Mouse (Mus musculus) brown adipose tissue, adult 24 weeks (tissue): ENCODE measurements around the gene Atf3. TPM values are rescaled to one million over a fixed set of nuclear protein-coding genes. Genes with fewer than 3 reads are reported as not detected.
A peak's percentile ranks its signal among the peaks of the same experiment; 100 is the strongest.

Experiments used
- H3K27ac ChIP-seq: fragments of 200-500 bp; replicated peaks from 2 replicates; pipeline ENCODE4 v1.5.1; 2012; ENCODE audit warnings: low read depth, mild to moderate bottlenecking, low read length
- H3K4me1 ChIP-seq: fragments of 200-500 bp; 2 replicates; pipeline ENCODE4 v1.6.1; 2012; ENCODE audit warnings: low read length, mixed read lengths; ENCODE audit not compliant: control insufficient read depth, insufficient read depth, insufficient read length
- H3K4me3 ChIP-seq: fragments of 200-500 bp; 2 replicates; pipeline ENCODE4 v1.5.1; 2012; ENCODE audit warnings: low read depth, mild to moderate bottlenecking, low read length, moderate library complexity; ENCODE audit not compliant: insufficient read depth
- polyA plus RNA-seq: library from polyadenylated mRNA; stranded (reverse); fragments of >200 nt; gene quantifications from 2 replicates; pipeline ENCODE4 v1.2.4, GENCODE M21; 2012; ENCODE audit not compliant: missing spikeins, insufficient read depth, insufficient read length

The Atf3 gene
- polyA plus RNA-seq, 1 experiment: 22.2 TPM

GRCm38 (mm10) chr1:191189671-191190372 lies 28.0 kb downstream of the Atf3 start:
- no peak overlapping the region for H3K27ac ChIP-seq
- H3K4me1 ChIP-seq: peaks cover 4% of the 10 kb centered on the region
- no peak overlapping the region for H3K4me3 ChIP-seq

- H3K4me1 ChIP-seq: peaks cover 4% of the 10 kb centered on the region
- no peak overlapping the region; the same call in 1 of the 2 replicates for H3K4me3 ChIP-seq
- H3K27ac ChIP-seq: peak overlapping the region; percentile 44; the same call in 1 of the 2 replicates
Measured at GRCm38 (mm10) chr1:191186386-191186770, 31.5 kb downstream of the Atf3 start.

GRCm38 (mm10) chr1:191185761-191186385 lies 32.0 kb downstream of the Atf3 start:
- Histone ChIP-seq H3K27ac (peak overlapping the region; percentile 44), H3K4me1 (peaks cover 4% of the 10 kb centered on the region), H3K4me3 (peak overlapping the region; percentile 58)

- H3K4me1 ChIP-seq: peaks cover 8% of the 10 kb centered on the region
- H3K4me3 ChIP-seq: peak overlapping the region; percentile 58
- no peak overlapping the region for H3K27ac ChIP-seq
Measured at GRCm38 (mm10) chr1:191184841-191185251, 33.0 kb downstream of the Atf3 start.

- Histone ChIP-seq H3K27ac (peak overlapping the region; percentile 62), H3K4me3 (peak overlapping the region; percentile 58), H3K4me1 (peaks cover 8% of the 10 kb centered on the region)
Measured at GRCm38 (mm10) chr1:191184066-191184815, 33.6 kb downstream of the Atf3 start.

- H3K4me1 ChIP-seq: peaks cover 13% of the 10 kb centered on the region
- H3K27ac ChIP-seq: peak overlapping the region; percentile 88
- peak overlapping the region; percentile 73 for H3K4me3 ChIP-seq
Measured at GRCm38 (mm10) chr1:191183163-191184065, 34.4 kb downstream of the Atf3 start.

GRCm38 (mm10) chr1:191182431-191183162 lies 35.2 kb downstream of the Atf3 start:
- Histone ChIP-seq H3K4me1 (peaks cover 14% of the 10 kb centered on the region), H3K27ac (peak overlapping the region; percentile 88), H3K4me3 (peak overlapping the region; percentile 73)

- Histone ChIP-seq H3K27ac (no peak overlapping the region), H3K4me1 (peaks cover 14% of the 10 kb centered on the region), H3K4me3 (peak overlapping the region; percentile 73)
Measured at GRCm38 (mm10) chr1:191181469-191182259, 36.2 kb downstream of the Atf3 start.

- H3K4me1 ChIP-seq: peaks cover 11% of the 10 kb centered on the region
- H3K27ac ChIP-seq: no peak overlapping the region
- peak overlapping the region; percentile 41 for H3K4me3 ChIP-seq
Measured at GRCm38 (mm10) chr1:191180397-191180796, 37.4 kb downstream of the Atf3 start.

GRCm38 (mm10) chr1:191179846-191180245 lies 38.0 kb downstream of the Atf3 start:
- H3K4me1 ChIP-seq: peaks cover 11% of the 10 kb centered on the region
- peak overlapping the region; percentile 41 for H3K4me3 ChIP-seq
- H3K27ac ChIP-seq: no peak overlapping the region

- Histone ChIP-seq H3K27ac (no peak overlapping the region), H3K4me1 (peaks cover 11% of the 10 kb centered on the region), H3K4me3 (no peak overlapping the region)
Measured at GRCm38 (mm10) chr1:191178511-191179188, 39.2 kb downstream of the Atf3 start.

- Histone ChIP-seq H3K4me1 (peaks cover 11% of the 10 kb centered on the region), H3K4me3 (no peak overlapping the region), H3K27ac (no peak overlapping the region)
Measured at GRCm38 (mm10) chr1:191176887-191177286, 41.0 kb downstream of the Atf3 start.

- no peak overlapping the region for H3K27ac ChIP-seq
- H3K4me3 ChIP-seq: no peak overlapping the region
- no peaks in the 10 kb centered on the region for H3K4me1 ChIP-seq
Measured at GRCm38 (mm10) chr1:191172487-191172886, 45.4 kb downstream of the Atf3 start.
